Mouse (Mus musculus) gastrocnemius, postnatal 4 days (tissue): ENCODE results near the gene Cuta. TPM values are rescaled to one million over a fixed set of nuclear protein-coding genes. Genes with fewer than 3 reads are reported as not detected.
"Not testable (repeated sequence)": the region's sequence is repeated elsewhere in the genome, so short reads cannot be mapped to it uniquely, and the experiment has no call there.

Experiments used
- DNase-seq, 2 experiments: peaks; one replicate each; pipeline ENCODE4 v3.0.0; 2021 to 2022; ENCODE audit warnings: low spot score in 2 of 2, mixed read lengths in 2 of 2
- long read RNA-seq, 2 experiments: library from polyadenylated mRNA; stranded (forward); transcript quantifications; one replicate each; pipeline ENCODE4 v2.0.0; 2021
- total RNA-seq, 2 experiments: library from RNA; stranded (reverse); gene quantifications; 2 replicates each; pipeline ENCODE4 v1.2.3; 2021

Cuta gene
- total RNA-seq, result 10 to 100 TPM; 90.4 to 92.8 TPM
- long read RNA-seq, experiment 1, transcript Cuta-202 (6 exons, 662 nt), result major isoform, 16 of 47 reads
- long read RNA-seq, experiment 1, transcript Cuta-201 (7 exons, 741 nt), result minor isoform, 6 of 47 reads
- long read RNA-seq, experiment 1, partial matches to known transcripts, result 15 of 47 reads
- long read RNA-seq, experiment 1, other reads (novel, unspliced or antisense), result 6 of 47 reads
- long read RNA-seq, experiment 2, transcript Cuta-202 (6 exons, 662 nt), result major isoform, 11 of 37 reads
- long read RNA-seq, experiment 2, transcript Cuta-201 (7 exons, 741 nt), result minor isoform, 7 of 37 reads
- long read RNA-seq, experiment 2, partial matches to known transcripts, result 11 of 37 reads
- long read RNA-seq, experiment 2, other reads (novel, unspliced or antisense), result 5 of 37 reads

DNA sequence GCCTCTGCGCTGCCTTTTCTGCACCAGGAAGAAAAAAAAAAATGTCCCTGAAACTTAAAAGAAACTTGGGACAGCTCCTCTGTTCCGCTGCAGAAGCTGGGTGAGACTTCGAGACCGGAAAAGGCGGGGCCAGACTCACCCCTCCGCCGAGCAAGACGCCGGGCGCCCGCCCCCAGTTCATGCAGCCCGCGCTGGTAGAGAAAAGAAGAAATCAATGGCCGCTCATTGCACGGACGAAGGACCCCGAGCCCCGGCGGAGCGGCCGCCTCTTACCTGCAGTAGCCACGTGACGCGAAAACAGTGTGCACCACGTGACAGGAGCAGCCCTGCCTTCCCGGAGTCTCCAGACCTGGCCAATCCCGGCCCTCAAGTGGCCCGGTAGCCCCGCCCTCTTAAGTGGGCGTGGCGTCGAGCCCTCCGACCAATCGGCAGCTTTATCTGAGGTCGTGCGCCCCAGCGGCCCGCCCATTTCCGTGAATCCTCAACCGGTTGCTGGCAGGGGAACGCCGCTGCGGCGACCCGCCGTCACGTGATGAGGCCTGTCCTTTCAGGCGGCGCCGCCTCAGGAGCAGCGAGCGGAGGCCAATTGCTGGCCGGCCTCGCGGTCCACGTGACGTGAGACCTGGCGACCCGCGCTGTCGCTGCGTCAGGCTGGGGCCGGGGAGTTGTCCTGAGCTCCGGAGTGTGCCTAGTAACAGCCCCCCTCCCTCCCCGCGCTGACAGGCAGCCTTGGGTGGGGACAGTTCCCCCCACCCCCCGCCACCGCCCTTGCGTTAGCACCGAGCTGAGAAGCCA, at the start of gene Cuta:
Gene Cuta (minus strand): TSS at position 392 of the 795 bp plus-strand sequence.
- DNase-seq, result peak; percentile 94 to 99

DNA sequence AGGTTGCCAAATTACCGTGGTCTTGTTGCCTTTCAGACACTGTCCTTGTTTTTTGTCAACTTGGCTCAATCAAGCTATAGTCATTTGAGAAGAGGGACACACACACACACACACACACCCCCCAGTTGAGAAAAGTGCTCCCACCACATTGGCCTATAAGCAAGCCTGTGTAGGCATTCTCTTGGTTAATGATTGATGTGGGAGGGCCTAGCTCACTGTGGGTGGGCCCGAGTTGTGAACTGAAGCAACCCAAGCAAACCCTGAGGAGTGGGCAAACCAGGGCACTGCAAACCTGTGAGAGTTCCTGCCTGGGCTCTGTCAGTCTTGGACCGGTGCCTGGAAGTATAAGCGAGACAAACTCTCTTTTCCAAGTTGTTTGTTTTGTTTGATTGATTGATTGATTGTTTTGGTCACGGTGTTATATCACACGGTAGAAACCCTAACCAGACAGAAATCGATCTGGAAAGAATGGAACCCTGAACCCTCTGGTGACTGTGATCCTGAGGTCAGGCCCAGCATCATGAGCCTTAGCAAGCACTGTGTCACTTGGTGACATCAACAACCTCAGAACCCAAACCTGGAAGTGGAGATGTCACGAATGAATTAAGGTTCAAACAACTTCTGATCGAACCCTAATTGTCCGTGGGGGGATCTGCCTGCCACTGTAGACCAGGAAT, 46.3 kb upstream of the Cuta start:
- no peak for DNase-seq

DNA sequence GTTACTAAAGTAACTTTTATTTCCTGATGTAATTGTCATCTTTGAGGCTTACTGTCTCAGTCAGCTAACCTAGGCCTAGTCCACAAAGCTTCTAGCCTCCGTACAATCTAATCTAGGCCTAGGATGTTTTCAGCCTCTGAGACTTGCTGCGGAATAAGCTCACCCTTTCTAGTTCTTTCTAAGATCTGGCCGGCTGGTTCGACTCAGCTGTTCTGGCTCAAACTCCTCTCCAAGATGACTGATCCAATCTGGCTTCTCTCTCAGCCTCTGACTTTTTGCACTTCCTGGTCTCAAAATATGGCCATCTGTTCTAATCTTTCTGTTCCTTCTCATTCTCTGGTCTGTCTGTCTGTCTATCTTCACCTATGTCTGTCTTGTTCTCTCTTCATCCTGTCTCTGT, 44.0 kb upstream of the Cuta start:
- DNase-seq, result no peak

DNA sequence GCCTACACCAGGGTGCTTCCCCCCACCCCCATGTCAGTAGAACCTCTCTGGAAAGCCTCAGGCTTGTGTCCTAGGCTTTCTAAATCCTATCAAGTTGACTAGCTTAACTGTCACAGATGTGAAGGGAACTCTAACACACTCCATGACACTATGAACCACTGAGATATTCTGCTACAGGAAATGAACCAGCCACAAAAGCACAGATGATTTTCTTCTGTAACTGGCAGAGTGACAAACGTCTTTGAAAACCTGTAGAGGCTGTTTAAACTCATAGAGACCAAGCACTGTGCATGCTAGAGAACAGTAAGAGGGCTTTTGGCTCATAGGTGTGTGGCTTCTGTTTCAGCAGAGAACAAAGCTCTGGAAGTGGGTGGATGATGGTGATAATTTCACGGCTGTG, 41.7 kb upstream of the Cuta start:
- DNase-seq, result no peak

DNA sequence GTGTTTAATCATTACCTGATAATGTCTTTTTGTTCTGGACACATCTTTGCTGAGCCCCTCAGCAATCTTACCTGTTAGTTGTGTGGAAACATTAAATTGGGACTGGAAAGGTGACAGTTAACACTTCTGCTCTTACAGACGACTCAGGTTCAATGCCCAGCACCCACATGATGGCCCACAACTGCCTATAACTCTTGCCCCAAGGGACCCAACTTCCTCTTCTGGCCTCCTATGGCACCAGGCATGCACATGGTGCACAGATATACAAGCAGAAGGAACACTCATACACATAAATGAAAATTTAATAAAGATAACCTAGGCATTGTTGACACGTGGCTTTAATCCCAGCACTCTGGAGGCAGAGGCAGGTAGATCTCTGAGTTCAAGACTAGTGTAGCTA, 40.1 kb upstream of the Cuta start:
- no peak for DNase-seq

DNA sequence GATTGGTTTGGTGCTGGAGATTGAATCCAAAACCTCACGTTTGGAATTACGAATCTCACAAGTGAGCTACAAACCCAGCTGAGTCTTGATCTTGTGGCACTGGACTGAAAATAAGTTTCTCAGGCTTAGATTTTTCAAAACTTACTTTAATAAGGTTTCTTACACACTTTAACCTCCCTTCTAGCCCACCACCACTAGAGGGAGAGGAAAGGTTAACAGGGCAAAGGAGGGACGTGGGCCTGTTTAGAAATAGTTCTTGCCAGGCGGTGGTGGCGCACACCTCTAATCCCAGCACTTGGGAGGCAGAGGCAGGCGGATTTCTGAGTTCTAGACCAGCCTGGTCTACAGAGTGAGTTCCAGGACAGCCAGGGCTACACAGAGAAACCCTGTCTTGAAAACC, 38.0 kb upstream of the Cuta start:
- DNase-seq, result not testable (repeated sequence)

DNA sequence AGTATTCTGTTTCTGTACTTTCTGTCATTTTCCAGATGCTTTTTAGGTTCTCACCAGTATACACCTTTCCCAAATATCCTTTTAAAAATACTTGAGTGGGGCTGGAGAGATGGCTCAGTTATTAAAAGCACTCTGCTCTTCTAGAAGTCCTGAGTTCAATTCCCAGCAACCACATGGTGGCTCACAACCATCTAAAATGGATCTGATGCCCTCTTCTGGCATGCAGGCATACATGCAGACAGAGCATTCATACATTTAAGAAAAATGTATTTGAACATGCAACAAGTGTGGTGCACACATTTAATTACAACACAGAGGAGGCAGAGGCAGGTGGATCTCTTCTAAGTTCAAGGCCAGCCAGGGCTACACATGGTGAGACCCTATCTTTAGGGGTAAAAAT, 36.0 kb upstream of the Cuta start:
- DNase-seq, result no peak

DNA sequence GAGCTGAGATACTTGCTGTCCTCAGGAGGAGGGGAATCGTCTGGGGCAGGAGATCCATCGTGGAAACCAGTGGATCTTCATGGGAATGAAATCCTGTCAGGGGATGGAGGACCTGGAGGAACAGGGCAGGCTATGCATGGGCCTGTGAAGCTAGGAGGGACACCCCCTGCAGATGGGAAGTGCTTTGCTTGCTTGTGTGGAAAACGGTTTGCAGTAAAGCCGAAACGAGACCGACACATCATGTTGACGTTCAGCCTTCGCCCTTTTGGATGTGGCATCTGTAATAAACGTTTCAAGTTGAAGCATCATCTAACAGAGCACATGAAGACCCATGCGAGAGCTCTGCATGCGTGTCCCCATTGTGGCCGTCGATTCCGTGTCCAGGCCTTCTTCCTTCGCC, 35.2 kb upstream of the Cuta start:
- no peak for DNase-seq

DNA sequence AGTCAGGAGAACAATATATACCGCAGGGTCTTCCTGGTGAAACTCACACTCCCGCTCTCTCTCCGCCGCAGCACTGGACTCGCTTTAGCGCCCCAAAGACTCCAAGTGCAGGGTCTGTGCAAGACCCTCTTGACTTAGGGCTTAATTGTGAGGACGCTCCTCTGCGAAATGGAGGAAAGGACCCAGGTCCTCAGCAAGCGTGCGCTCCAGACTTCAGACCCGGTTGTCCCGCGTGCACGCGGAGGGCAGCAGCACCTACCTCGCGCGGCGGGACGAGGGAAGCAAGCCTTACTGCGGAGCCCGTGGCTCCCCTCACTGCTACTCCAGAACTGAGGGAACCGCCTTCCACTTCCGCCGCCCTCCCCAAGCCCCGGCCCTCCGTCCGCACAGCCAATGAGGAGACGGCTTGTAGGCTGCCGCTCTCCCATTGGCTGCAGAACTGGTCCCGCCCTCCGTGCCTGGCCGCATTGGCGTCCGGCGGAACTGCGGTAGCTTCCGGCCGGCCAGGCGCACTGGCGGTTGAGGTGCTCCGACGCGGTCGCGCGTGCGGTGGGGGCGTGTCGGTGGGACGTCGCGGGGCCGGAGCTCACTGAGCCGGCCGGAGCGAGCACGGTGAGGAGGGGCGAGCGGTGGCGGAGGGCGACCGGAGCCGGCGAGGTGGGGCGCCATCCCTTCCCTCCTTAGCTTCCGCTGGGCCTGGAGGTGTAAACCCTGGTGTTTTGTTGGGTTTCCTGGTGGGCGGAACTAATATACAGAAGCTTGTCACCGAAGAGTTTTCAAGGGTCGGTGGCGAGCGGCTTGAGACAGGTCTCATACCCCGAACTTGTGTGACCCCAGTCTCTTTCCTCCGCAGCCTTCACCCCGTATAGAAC, 33.6 kb upstream of the Cuta start, which contains the start of gene Zbtb9:
Gene Zbtb9 (plus strand): TSS at position 465 of the 872 bp plus-strand sequence.
- peak; percentile 94 to 96 for DNase-seq

DNA sequence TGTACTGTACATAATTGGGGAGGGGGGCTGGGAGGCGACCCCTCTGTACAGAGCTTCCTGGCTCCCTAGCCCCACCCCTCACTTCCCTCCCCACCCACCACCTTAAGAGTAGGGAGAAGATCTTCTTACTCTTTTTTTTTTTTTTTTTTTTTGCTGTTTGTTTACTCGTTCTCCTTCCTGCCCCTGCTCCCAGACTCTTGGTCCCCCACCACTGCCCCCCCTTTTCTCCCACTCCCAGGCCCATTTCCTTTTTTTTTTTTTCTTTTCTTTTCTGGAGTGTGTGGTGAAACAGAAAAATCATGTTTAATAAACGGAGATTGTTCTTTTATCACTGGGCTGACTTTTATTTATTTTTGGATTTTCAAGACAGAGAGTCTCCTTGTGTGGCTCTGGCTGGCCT, 32.7 kb upstream of the Cuta start:
- no peak for DNase-seq

DNA sequence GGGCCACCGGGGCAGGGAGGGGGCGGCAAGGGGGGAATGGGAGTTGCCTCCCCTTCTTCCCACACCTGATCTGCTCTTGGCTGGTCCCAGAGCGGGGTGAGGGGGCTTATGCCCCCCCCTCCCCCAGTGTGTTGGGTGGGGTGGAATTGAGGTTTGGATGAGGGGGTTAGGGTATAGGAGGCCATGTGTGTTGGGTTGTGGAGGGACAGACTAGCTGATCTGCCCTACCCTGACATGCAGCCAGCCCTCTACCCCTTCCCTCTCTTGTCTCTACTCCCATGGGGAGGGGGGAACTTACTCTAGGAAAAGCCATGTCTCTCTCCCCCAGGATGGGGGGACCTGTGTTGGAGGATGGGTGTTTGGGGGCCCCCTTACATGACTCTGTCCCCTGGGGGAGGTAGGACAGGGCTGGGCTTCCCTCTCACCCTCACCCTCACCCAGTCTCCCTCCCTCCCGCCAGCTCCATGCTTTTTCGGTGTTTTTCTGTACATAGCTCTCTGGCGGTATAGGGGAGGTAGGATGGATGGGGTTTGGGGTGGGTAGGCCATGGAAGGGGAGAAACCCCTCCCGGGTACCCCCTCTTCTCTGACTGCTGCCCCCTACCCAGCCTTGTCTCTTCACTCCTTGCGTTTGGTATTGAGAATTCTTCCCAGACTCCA, 32.0 kb upstream of the Cuta start:
- DNase-seq, result no peak

DNA sequence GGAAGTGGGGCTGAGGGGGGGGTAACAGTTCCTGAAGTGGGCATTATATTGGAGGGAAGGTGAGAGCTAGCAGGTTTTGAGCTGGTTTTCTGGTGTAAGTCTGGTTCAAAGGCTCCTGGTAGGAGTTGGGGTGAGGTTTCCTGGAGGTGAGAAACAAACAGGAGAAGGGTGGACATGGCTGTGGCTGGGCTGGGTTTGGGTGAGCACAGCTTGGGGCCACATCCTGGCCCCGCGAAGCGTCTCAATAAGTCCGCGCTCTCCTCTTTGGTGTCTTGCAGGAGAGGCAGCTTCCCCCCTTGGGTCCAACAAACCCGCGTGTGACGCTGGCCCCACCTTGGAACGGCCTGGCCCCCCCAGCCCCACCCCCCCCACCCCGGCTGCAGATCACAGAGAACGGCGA, 30.9 kb upstream of the Cuta start:
- DNase-seq, result no peak

DNA sequence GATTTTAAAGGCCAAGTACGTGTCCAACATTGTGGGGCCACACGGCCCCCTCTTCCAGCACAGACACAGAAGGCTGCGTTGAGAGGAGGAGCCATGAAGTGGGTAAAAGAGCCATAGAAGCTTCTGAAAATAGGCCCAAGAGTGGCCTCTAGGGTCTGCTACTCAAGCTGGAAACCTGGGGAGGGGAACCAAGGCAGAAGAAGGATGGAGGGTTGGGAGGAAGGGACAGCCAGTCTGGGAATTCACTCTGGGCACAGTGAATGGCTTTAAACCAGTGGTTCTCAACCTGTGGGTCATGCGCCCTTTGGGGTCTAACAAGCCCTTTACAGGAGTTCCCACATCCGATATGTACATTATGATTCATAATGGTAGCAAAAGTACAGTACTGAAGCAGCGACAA, 29.9 kb upstream of the Cuta start:
- DNase-seq, result no peak

DNA sequence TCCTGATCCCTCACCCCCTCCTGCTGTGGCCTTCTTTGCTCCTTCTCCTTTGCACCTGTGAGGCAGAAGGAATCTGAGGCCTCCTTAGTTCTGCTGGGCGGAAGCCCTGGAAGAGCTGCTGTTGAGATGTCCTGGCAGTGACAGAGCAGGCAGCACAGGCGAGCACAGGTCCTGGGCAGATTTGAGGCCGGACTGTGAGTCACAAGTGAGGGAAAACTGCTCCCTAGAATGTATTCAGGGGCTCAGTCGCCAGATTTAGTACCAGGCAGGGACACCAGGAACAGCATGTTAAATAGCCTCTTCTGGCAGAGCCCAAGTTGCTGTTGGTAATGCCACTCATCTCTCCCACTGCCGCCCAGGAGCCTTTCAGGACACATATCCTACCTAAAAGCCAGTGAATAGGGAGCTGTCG, 28.8 kb upstream of the Cuta start:
- no peak for DNase-seq

DNA sequence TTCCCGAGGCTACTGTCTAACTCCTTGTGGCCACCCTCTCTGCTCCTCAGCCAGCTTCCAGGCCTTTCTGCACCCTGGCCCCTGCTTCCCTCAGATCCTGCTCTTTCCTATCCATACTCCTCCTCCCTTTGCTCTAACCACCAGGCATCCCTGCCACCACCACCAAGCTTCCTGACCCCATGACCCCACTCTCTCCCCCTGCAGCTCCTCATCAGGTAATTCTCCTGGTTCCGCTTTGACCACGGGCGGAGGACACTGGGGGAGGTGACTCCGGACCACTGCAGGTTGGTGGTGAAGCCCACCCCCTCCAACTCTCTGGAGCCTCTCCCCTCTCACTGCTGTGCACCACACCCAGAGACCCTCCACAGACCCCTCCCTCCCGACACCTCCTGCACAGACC, 28.1 kb upstream of the Cuta start:
- no peak for DNase-seq

DNA sequence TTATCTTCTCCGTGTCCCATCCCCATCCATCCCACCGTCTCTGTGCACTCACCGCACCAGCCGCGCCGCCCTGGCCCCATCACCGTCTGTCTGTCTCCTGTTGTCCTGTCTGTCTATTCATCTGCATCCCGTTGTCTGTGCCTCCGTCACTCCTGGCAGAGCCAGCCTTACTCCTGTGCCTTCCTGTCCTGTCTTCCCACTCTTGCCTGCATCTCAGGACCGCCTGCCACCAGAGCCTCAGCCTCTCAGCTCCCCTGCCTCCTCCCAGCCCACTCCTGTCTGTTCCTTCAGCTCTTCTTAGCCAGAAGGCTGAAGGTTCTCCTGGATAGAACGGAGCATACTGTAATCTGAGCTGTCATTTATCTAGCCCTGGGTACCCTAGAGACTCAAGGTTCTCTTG, 27.6 kb upstream of the Cuta start:
- no peak for DNase-seq

DNA sequence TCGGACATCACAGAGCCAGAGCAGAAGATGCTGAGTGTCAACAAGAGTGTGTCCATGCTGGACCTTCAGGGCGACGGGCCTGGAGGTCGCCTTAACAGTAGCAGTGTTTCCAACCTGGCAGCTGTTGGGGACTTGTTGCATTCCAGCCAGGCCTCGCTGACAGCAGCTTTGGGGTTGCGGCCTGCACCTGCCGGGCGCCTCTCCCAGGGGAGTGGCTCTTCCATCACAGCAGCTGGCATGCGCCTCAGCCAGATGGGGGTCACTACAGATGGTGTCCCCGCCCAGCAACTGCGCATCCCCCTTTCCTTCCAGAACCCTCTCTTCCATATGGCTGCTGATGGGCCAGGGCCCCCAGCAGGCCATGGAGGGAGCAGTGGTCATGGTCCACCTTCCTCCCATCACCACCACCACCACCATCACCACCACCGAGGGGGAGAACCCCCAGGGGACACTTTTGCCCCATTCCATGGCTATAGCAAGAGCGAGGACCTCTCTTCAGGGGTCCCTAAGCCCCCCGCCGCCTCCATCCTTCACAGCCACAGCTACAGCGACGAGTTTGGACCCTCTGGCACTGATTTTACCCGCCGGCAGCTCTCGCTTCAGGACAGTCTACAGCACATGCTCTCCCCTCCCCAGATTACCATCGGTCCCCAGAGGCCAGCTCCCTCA, 22.3 kb upstream of the Cuta start:
- no peak for DNase-seq

DNA sequence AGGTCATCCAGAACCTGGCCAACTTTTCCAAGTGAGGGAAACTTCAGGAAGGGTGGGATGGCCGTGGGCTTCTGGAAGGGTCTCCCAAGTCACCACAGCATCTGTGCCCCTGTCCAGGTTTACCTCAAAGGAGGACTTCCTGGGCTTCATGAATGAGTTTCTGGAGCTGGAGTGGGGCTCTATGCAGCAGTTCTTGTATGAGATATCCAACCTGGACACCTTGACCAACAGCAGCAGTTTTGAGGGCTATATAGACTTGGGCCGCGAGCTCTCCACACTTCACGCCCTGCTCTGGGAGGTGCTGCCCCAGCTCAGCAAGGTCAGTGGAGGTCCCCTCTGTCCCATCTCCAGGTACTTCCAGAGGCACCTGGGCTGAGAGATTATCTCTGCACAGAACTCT, 20.4 kb upstream of the Cuta start:
- DNase-seq, result peak in 1 of 2 experiments; percentile 13

DNA sequence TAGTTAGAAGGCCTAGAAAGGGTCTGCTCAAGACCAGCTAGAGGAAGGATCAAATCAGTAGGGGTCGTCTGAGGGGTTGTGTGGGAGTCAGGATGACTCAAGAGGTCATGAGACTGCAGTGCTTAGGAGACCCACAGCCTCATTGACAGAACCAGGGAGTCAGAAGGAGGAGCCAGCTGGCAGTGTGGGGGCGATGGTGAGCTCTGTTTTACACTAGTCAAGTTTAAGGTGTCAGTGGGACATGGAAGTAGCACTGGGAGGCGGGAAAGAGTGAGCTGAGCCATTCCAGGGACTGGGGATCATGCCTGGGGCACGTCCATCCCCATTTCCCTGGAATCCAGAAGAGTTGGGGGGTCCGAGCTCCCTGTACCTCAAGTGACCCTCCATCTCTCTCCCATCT, 19.5 kb upstream of the Cuta start:
- DNase-seq, result peak in 1 of 2 experiments; percentile 13

DNA sequence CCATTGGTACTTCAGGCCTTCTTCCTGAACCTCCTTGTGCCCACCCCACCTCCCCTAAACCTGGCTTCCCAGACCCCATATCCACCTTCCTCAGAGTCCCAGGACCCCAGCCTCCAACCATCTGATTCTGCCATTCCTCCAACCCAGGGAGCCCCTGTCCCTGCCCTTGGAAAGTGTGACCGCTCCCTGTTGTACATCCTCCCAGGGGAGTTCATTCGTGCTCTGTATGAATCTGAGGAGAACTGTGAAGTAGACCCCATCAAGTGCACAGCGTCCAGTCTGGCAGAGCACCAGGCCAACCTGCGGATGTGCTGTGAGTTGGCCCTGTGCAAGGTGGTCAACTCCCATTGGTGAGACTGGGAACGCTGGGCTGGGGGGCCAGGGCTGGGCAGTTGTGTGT, 18.5 kb upstream of the Cuta start:
- peak in 1 of 2 experiments; percentile 14 for DNase-seq
